Mouse (Mus musculus) lung, embryonic 14.5 days (tissue): ENCODE data around the gene Stk19. TPM values are rescaled to one million over a fixed set of nuclear protein-coding genes. Genes with fewer than 3 reads are reported as not detected.

Experiments
- ATAC-seq: fragments of 200-750 bp; cut with Nextera tagmentation; 2 replicates; pipeline ENCODE4 v1.8.0; 2017; ENCODE audit warnings: mild to moderate bottlenecking, moderate TSS enrichment, moderate library complexity; ENCODE audit not compliant: insufficient read depth
- DNase-seq: peaks from one replicate; pipeline ENCODE4 v3.0.0-alpha.2; 2015
- H3K27ac ChIP-seq: fragments of 300-500 bp; sonication (generic); 2 replicates; pipeline ENCODE4 v1.5.1; 2014; ENCODE audit warnings: low read depth, mild to moderate bottlenecking, moderate library complexity
- H3K27me3 ChIP-seq: fragments of 300-500 bp; sonication (generic); 2 replicates; pipeline ENCODE4 v1.6.1; 2014; ENCODE audit warnings: low read length, control low read depth; ENCODE audit not compliant: insufficient read depth
- H3K36me3 ChIP-seq: fragments of 300-500 bp; sonication (generic); 2 replicates; pipeline ENCODE4 v1.6.1; 2014; ENCODE audit warnings: control low read depth; ENCODE audit not compliant: insufficient read depth
- H3K4me1 ChIP-seq: fragments of 300-500 bp; sonication (generic); 2 replicates; pipeline ENCODE4 v1.6.1; 2014; ENCODE audit warnings: antibody characterized with exemption, control low read depth; ENCODE audit not compliant: insufficient read depth
- H3K4me2 ChIP-seq: fragments of 300-500 bp; sonication (generic); 2 replicates; pipeline ENCODE4 v1.6.1; 2014; ENCODE audit warnings: mild to moderate bottlenecking
- H3K4me3 ChIP-seq: fragments of 300-500 bp; sonication (generic); 2 replicates; pipeline ENCODE4 v1.5.1; 2014; ENCODE audit warnings: low read depth, low read length
- H3K9ac ChIP-seq: fragments of 300-500 bp; sonication (generic); 2 replicates; pipeline ENCODE4 v1.6.1; 2014
- H3K9me3 ChIP-seq: fragments of 300-500 bp; sonication (generic); 2 replicates; pipeline ENCODE4 v1.6.1; 2016; ENCODE audit warnings: low read depth, low read length, control low read depth
- CTCF ChIP-seq: IDR thresholded peaks from 2 replicates; pipeline ENCODE4 v1.5.1; 2016; ENCODE audit warnings: antibody characterized with exemption, low read depth
- WGBS: fragments of 180-500 bp; shearing (Covaris S2); extraction: QIAGEN DNeasy Blood & Tissue Kit; methylation state at CpG from one replicate; pipeline ENCODE4 v1.1.7; 2014; 5-methylcytosine and 5-hydroxymethylcytosine counted together
- polyA plus RNA-seq: library from polyadenylated mRNA; unstranded; fragments of >200 nt; fragmentation: Nextera tagmentation; extraction: Ambion mirVana; gene quantifications from 2 replicates; pipeline ENCODE4 v1.2.1, GENCODE M21; 2014

The Stk19 gene
- polyA plus RNA-seq, 1 experiment from 2014 or later = 25.0 TPM

GRCm38 (mm10) chr17:34854761-34855160 is 18.0 kb upstream of the Stk19 start:
- no peak for TF ChIP-seq CTCF
- WGBS = 79% methylated on average over 3 of the region's 3 CpGs
- Histone ChIP-seq H3K4me2 (no peak overlapping the region), H3K27ac (no peak overlapping the region), H3K4me1 (peaks cover 7% of the 10 kb centered on the region; the same call in 1 of the 2 replicates), H3K36me3 (peaks cover 48% of the 10 kb centered on the region), H3K9ac (no peak overlapping the region), H3K4me3 (no peak overlapping the region), H3K9me3 (no peaks in the 10 kb centered on the region), H3K27me3 (no peaks in the 10 kb centered on the region)
- DNase-seq = no peak
- no peak for ATAC-seq

GRCm38 (mm10) chr17:34853511-34853910 is 16.8 kb upstream of the Stk19 start:
- Histone ChIP-seq H3K27ac (no peak overlapping the region), H3K36me3 (peaks cover 48% of the 10 kb centered on the region), H3K4me3 (no peak overlapping the region), H3K4me1 (peaks cover 10% of the 10 kb centered on the region; the same call in 1 of the 2 replicates), H3K9ac (no peak overlapping the region), H3K4me2 (no peak overlapping the region), H3K9me3 (no peaks in the 10 kb centered on the region), H3K27me3 (no peaks in the 10 kb centered on the region)
- WGBS = 69% methylated on average over 8 of the region's 8 CpGs
- DNase-seq (no peak), ATAC-seq (no peak)
- TF ChIP-seq CTCF = no peak

- Histone ChIP-seq H3K9me3 (no peaks in the 10 kb centered on the region), H3K36me3 (peaks cover 60% of the 10 kb centered on the region), H3K27me3 (no peaks in the 10 kb centered on the region), H3K4me1 (peaks cover 10% of the 10 kb centered on the region; the same call in 1 of the 2 replicates), H3K4me2 (peak overlapping the region; percentile 83), H3K9ac (peak overlapping the region; percentile 69), H3K27ac (no peak overlapping the region), H3K4me3 (peak overlapping the region; percentile 63)
- ATAC-seq (no peak; the same call in none of the 2 replicates), DNase-seq (no peak)
- no peak for TF ChIP-seq CTCF
- WGBS = under 1% methylated on average over 25 of the region's 25 CpGs
These were observed 13.9 kb upstream of the Stk19 start for GRCm38 (mm10) chr17:34850517-34851125.

GRCm38 (mm10) chr17:34849722-34850516 is 13.2 kb upstream of the Stk19 start, which contains the start of the genes Skiv2l and Nelfe:
TSS of gene Skiv2l (minus strand) at chr17:34850210.
TSS of gene Nelfe (plus strand) at chr17:34850391.
- Histone ChIP-seq H3K36me3 (peaks cover 56% of the 10 kb centered on the region), H3K9ac (peak within 1 kb of the TSS; percentile 69), H3K27me3 (no peaks in the 10 kb centered on the region), H3K4me2 (peak within 1 kb of the TSS; percentile 85), H3K9me3 (no peaks in the 10 kb centered on the region), H3K4me3 (peak within 1 kb of the TSS; percentile 63), H3K27ac (no peak within 1 kb of the TSS), H3K4me1 (peaks cover 10% of the 10 kb centered on the region; the same call in 1 of the 2 replicates)
- under 1% methylated on average over 65 of the region's 65 CpGs for WGBS
- TF ChIP-seq CTCF = no peak
- ATAC-seq (peak; percentile 98), DNase-seq (peak; percentile 99)

GRCm38 (mm10) chr17:34847615-34848014 is 10.9 kb upstream of the Stk19 start:
- Histone ChIP-seq H3K4me3 (no peak overlapping the region), H3K27ac (no peak overlapping the region), H3K9ac (no peak overlapping the region), H3K9me3 (no peaks in the 10 kb centered on the region), H3K27me3 (no peaks in the 10 kb centered on the region), H3K4me2 (no peak overlapping the region), H3K36me3 (peaks cover 55% of the 10 kb centered on the region), H3K4me1 (peaks cover 10% of the 10 kb centered on the region; the same call in 1 of the 2 replicates)
- WGBS = 91% methylated on average over 7 of the region's 7 CpGs
- TF ChIP-seq CTCF = no peak
- no peak for ATAC-seq
- no peak for DNase-seq

- Histone ChIP-seq H3K4me3 (no peak overlapping the region), H3K36me3 (peaks cover 55% of the 10 kb centered on the region), H3K4me2 (no peak overlapping the region), H3K9me3 (no peaks in the 10 kb centered on the region), H3K9ac (no peak overlapping the region), H3K27ac (no peak overlapping the region), H3K4me1 (peaks cover 10% of the 10 kb centered on the region; the same call in 1 of the 2 replicates), H3K27me3 (no peaks in the 10 kb centered on the region)
- WGBS = 81% methylated on average over 6 of the region's 6 CpGs
- ATAC-seq (no peak), DNase-seq (no peak)
- TF ChIP-seq CTCF = no peak
These were observed 10.4 kb upstream of the Stk19 start for GRCm38 (mm10) chr17:34847192-34847591.

GRCm38 (mm10) chr17:34844884-34845283 is 8.1 kb upstream of the Stk19 start:
- H3K4me2 ChIP-seq = no peak overlapping the region
- WGBS = 89% methylated on average over 13 of the region's 13 CpGs
- H3K9me3 ChIP-seq = no peaks in the 10 kb centered on the region
- ATAC-seq (no peak), DNase-seq (no peak)
- no peak overlapping the region for H3K27ac ChIP-seq
- peaks cover 74% of the 10 kb centered on the region for H3K36me3 ChIP-seq
- H3K9ac ChIP-seq = no peak overlapping the region
- H3K4me1 ChIP-seq = 0 out of 2 replicates have a peak, but pooled peaks cover 3% of the 10 kb centered on the region
- no peak for TF ChIP-seq CTCF
- no peak overlapping the region for H3K4me3 ChIP-seq
- no peaks in the 10 kb centered on the region for H3K27me3 ChIP-seq
